Mouse (Mus musculus) neural tube, embryonic 10.5 days (tissue): ENCODE data around the gene Mcts1.

ENCODE experiments used
- DNase-seq: peaks from one replicate; pipeline ENCODE4 v3.0.0-alpha.2; 2017; ENCODE audit warnings: low spot score; ENCODE audit errors: extremely low spot score

Gene Mcts1

DNA sequence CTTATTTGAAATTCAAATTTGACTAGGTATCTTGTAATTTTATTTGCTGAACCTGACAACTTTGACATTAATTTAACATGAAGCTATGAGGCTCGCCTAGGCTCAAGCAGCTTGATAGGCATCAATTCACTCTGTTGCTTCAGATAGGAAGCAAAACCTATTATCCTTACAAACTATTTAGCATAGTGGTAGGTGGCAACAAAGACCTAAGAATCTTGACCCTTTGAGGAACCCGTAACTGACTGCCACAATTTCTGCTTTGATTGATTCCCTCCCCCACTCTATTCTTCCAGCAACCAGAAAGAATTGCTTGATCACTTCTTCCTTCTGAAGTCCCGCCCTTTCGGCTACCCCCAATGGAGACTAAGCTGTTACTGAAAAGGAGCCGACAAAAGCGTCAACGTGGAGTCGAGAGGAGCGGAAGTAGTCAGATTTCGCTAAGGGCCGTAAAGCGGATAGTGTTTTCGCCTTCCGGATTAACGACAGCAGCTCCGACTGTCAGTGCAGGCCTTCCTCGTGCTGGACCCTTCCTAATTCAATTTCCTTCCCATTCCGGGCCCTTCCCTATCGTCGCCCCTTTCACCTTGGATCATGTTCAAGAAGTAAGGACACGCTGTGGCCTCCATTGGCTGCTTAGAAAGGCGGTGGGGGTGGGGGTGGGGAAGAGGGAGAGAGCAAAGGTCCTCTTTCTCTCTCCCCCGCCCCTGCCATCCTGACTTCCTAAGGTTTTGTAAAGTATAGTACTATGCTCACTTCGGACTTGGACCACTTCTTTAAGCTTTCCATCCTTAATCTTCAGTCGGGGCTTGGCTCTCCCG lies at the start of gene Mcts1:
Mcts1 (plus strand) TSS at position 402 of the 818 bp plus-strand sequence.
- DNase-seq: peak; percentile 63

DNA sequence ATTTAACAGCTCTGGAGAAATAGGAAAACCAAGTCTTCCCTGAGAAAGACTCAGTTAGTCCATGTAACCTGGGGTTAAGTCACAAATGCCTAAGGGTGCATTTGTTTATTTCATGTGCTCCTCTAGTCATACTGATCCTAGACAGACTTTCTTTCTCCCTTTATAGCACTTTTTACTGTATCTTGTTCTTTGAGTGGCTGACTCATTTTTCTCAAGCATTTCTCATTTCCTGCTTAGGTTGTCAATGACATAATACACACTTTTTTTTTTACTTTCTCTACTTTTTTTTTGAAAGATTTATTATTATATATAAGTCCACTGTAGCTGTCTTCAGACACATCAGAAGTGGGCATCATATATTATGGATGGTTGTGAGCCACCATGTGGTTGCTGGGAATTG lies 47.1 kb upstream of the Mcts1 start:
- no peak for DNase-seq

- peak; percentile 17 for DNase-seq
Measured at GRCm38 (mm10) chrX:38563941-38564541, 36.3 kb upstream of the Mcts1 start.

DNA sequence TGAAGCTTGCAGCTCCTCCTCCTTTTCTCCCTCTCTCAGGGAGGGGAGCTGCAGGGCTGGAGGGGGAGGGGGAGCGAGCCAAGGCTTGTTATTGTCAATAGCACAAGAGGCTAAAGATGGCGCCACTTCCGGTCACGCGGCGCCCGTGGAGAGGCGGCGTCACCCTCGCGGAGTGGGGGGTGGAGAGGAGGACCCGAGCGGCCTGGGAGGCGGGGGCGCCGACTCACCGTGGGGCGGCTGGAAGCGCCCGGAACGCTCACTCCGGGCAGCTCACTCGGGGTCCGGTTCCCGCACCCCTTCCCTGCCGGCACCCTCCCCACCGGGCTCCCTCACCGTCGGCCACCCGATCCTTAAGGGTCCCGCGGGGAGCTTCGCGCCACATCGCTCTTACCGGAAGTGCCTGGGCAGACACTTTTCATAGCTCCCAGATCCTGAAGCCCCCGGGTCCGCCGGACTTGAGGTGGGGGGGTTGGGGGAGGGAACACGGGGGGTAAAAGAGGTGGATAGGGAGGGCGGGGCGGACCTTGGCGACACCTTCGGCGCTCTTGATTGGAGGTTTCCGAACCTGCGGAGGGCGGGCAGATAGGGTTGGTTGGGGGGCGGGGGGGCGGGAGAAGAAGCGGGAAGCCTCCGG lies 35.7 kb upstream of the Mcts1 start:
- peak; percentile 80 for DNase-seq

DNA sequence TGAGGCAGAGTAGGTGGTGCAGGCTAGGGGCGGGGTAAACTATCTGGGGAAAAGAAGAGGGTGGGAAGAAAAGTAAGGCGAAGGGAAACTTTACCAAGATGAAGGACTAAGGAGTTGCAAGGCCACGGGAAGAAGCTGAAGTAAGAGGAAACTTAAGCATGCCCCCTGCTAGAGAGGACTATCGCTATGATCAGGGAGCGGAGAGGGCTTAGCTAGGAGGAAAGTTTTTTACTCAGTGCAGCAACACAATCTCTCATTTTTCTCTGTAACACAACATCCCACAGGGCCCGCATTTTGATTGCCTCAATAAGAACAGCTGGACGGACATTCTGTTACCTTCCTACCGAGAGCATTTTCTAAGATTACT lies 35.2 kb upstream of the Mcts1 start:
- no peak for DNase-seq

GRCm38 (mm10) chrX:38566521-38567205 lies 33.7 kb upstream of the Mcts1 start:
- no peak for DNase-seq

GRCm38 (mm10) chrX:38576078-38576477 lies 24.3 kb upstream of the Mcts1 start, which contains the start of gene Cul4b:
Cul4b (minus strand) TSS chrX:38576196.
- DNase-seq: no peak

DNA sequence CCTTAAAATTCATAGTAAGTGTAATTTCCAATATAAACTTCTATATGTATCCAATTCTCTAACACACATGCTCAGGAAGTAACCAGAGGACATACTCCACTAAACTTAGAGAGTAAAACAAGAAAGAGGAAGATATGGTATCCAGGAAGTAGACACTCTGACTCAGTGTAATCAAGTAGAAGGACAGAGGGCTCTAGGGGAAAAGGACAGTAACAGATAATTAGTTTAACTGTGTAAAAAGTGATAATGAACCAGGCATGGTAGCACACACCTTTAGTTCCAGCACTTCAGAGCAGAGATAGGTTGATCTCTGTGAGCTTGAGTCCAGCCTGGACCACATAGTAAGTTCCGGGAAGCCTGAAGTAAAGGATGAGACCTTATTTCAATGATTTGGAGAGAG lies 19.2 kb upstream of the Mcts1 start:
- DNase-seq: no peak

DNA sequence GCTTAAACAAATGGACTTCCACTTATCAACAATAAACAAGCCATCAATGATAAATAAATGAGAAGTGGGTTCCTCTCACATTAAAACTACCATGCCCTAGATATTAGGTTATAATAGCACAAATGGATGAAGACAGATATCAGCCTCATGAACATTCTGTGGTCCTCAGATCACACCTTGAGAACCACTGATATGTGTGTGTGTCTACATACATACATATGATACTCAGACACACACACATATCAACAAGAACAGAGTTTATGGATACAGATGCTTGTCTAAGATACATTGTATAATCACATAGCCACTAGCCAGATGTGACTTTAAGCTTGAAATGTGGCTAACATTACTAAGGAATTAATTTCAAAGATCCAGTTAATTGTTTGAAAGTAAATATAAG lies 17.1 kb upstream of the Mcts1 start:
- no peak for DNase-seq

DNA sequence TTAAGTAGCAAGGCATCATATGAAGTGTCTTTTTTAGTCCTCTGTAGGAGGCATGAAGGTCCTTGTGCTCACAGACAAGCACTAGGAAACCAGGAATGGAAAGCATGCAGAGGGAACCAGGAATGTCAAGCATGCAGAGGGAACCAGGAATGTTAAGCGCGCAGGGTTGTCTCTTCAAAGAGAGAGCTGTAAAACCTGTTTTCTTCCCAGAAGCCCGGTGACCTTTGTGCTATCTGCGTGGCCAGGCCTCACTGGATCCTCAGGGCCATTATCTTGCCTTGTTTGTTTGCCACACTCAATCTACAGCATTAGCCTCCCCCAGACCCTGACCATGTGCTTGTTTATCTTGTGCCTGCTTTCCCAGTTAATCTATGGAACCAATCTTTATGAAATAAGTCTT lies 10.6 kb upstream of the Mcts1 start:
- peak; percentile 13 for DNase-seq

GRCm38 (mm10) chrX:38591749-38592148 lies 8.6 kb upstream of the Mcts1 start:
- no peak for DNase-seq

- no peak for DNase-seq
Measured at GRCm38 (mm10) chrX:38593180-38593889, 7.0 kb upstream of the Mcts1 start.

DNA sequence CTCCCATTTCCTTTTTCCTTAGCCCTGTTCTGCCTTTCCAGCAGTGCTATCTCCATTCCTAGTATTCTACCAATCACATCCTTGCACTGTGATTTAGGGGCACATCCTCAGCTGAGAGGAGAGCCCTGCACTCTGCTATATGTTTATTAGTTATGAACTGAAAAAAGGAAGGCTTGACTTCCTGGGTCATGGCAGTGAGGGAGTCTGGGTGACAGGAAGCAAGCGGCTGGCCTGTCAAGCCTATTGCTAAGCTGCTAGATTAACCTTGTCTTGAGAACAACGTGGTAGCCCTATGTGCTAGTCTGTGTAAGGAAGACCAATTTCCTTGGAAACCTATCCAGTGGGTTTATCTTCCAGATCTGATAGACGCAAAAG lies 604 bp downstream of the Mcts1 start:
- no peak for DNase-seq

DNA sequence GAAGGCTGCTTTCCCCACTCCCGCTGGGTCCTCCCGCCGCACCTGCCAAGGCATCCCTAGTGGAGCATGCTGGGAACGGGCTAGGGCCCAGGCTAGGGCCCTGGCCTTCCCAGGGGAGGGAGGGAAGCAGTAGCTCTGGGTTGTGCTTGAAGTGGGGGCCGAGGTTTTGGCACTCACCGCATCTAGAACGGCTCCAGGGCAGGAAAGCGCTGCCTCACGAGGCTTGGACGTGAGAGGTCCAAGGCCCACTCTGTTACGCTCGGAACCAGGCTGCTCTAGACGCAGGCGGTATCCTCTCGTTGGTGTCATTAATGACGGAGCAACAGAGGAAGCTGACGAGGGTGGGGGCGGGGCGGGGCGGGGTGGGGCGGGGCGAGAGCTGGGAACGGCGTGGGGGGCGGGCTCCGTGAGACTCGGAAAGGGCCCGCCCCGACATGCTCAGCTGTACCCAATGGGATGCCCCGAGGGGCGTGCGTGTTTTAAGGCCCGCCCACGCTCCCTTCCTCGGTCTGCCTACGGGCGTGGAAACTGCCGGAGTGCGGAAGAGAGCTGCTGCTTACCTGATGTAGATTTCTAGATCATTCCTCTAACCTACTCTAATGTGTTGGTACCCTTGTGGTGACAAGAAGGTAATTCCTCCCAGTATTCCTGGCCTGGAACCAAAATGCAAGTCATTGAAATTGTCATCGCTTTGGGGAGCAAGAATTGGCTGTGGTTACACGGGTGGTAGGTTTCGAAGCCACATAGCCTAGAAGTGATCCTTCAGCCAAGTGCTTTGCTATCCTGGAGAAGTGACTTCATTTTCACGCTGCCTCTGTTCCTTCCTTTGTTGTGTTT lies 34.6 kb downstream of the Mcts1 start, which contains the start of gene C1galt1c1:
C1galt1c1 (minus strand) TSS at position 287 of the 837 bp plus-strand sequence.
- DNase-seq: peak; percentile 77

- DNase-seq: no peak
Measured at GRCm38 (mm10) chrX:38635638-38635931, 35.2 kb downstream of the Mcts1 start.

GRCm38 (mm10) chrX:38641435-38641834 lies 41.1 kb downstream of the Mcts1 start:
- DNase-seq: no peak

DNA sequence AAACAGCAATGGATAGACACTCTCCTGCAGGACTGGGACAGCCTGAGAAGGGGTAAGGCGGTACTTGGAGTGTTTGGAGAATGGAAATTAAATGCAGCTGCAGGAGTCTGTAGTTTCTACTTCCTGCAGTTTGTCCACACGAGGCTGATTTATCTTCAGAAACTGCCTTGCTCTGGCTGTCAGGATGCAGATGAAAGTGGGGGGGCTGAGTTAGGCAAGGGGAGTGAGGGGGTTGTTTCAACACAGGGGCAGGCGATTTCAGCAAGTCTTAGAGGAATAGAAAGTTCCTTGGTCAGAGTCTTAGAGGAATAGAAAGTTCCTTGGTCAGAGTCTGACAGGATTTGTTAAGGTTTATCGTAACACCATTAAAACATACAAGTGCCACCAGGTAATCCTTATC lies 41.8 kb downstream of the Mcts1 start:
- DNase-seq: no peak

GRCm38 (mm10) chrX:38650404-38651039 lies 50.1 kb downstream of the Mcts1 start:
- DNase-seq: no peak

DNA sequence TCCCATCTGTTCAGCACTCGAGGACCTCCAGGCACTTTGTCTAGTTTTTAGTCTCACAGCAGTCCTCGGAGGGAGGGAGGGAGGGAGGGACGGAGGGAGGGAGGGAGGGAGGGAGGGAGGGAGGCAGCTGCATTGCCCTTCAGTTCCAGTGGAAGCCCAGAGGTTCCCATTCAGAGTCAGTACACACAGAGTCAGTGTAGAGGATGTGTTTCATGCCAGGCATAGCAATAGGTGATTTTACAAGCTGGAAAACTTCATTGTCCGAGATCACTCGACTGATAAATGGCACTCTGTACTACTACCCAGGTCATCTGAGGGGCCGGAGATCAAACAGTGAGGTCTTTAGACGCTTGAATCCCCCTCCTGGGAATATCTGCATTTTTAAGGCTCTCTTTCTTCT lies 50.8 kb downstream of the Mcts1 start:
- no peak for DNase-seq

GRCm38 (mm10) chrX:38653181-38653580 lies 52.8 kb downstream of the Mcts1 start:
- DNase-seq: no peak
